Mouse (Mus musculus): ENCODE results near the gene Slc35a1. TPM values are rescaled to one million over a fixed set of nuclear protein-coding genes. Genes with fewer than 3 reads are reported as not detected.
"Not testable (repeated sequence)": the region's sequence is repeated elsewhere in the genome, so short reads cannot be mapped to it uniquely, and the experiment has no call there.

Gene Slc35a1
- total RNA-seq (2014; rRNA removed) (34.0 and 35.9 TPM in 2 replicates), polyA plus RNA-seq (2015; fragmentation: Nextera tagmentation; extraction: Ambion mirVana) (16.0 and 37.9 TPM in 2 replicates)

- Histone ChIP-seq H3K27ac (ENCODE audit: low read depth, low read length) (peak within 1 kb of the TSS; percentile 93), H3K4me3 (ENCODE audit: low read depth, low read length) (peak within 1 kb of the TSS; percentile 91), H3K4me2 (ENCODE audit: low read depth) (peak within 1 kb of the TSS; percentile 48), H3K9me3 (ENCODE audit: low read length) (no peaks in the 10 kb centered on the region), H3K27me3 (ENCODE audit: insufficient read depth, low read length) (no peaks in the 10 kb centered on the region), H3K36me3 (ENCODE audit: insufficient read depth) (0 out of 2 replicates have a peak, but pooled peaks cover 6% of the 10 kb centered on the region), H3K4me1 (ENCODE audit: insufficient read depth) (0 out of 2 replicates have a peak, but pooled peaks cover 5% of the 10 kb centered on the region), H3K9ac (peak within 1 kb of the TSS; percentile 98)
- under 1% methylated on average over 65 of the region's 65 CpGs for WGBS
- TF ChIP-seq CTCF (IDR thresholded peaks at IDR 0.05; ENCODE audit: low read depth) = 0 out of 2 replicates have a peak, but pooled peaks have one; percentile 35
- DNase-seq (peak; percentile 94), ATAC-seq (peak; percentile 99)
Measured at GRCm38 (mm10) chr4:34686874-34687567, at the start of gene Slc35a1. TSS of gene Slc35a1 (minus strand) at chr4:34687438.

- DNase-seq = no peak
- 77% methylated on average over 3 of the region's 3 CpGs for WGBS
- H3K4me2 ChIP-seq (ENCODE audit: low read depth) = no peak overlapping the region
Measured at GRCm38 (mm10) chr4:34734461-34734860, 47.2 kb upstream of the Slc35a1 start.

GRCm38 (mm10) chr4:34733415-34733814, 46.2 kb upstream of the Slc35a1 start:
- not testable (repeated sequence) for H3K9me3 ChIP-seq (ENCODE audit: low read length); H3K4me3 ChIP-seq (ENCODE audit: low read depth, low read length); H3K36me3 ChIP-seq (ENCODE audit: insufficient read depth); H3K27ac ChIP-seq (ENCODE audit: low read depth, low read length); H3K9ac ChIP-seq; H3K27me3 ChIP-seq (ENCODE audit: insufficient read depth, low read length); ATAC-seq; DNase-seq; H3K4me2 ChIP-seq (ENCODE audit: low read depth); H3K4me1 ChIP-seq (ENCODE audit: insufficient read depth)
- peak; percentile 19; the same call in 1 of the 2 replicates for TF ChIP-seq CTCF (IDR thresholded peaks at IDR 0.05; ENCODE audit: low read depth)
- WGBS = 31% methylated on average over 2 of the region's 2 CpGs

More at GRCm38 (mm10) chr4:34734461-34734860, 47.2 kb upstream of the Slc35a1 start:
- no peaks in the 10 kb centered on the region for H3K9me3 ChIP-seq (ENCODE audit: low read length)
- no peaks in the 10 kb centered on the region for H3K4me1 ChIP-seq (ENCODE audit: insufficient read depth)
- no peak for TF ChIP-seq CTCF (IDR thresholded peaks at IDR 0.05; ENCODE audit: low read depth)
- H3K27me3 ChIP-seq (ENCODE audit: insufficient read depth, low read length) = no peaks in the 10 kb centered on the region
- no peak overlapping the region for H3K9ac ChIP-seq
- H3K36me3 ChIP-seq (ENCODE audit: insufficient read depth) = no peaks in the 10 kb centered on the region
- no peak overlapping the region for H3K4me3 ChIP-seq (ENCODE audit: low read depth, low read length)
- H3K27ac ChIP-seq (ENCODE audit: low read depth, low read length) = no peak overlapping the region
- no peak for ATAC-seq

DNA sequence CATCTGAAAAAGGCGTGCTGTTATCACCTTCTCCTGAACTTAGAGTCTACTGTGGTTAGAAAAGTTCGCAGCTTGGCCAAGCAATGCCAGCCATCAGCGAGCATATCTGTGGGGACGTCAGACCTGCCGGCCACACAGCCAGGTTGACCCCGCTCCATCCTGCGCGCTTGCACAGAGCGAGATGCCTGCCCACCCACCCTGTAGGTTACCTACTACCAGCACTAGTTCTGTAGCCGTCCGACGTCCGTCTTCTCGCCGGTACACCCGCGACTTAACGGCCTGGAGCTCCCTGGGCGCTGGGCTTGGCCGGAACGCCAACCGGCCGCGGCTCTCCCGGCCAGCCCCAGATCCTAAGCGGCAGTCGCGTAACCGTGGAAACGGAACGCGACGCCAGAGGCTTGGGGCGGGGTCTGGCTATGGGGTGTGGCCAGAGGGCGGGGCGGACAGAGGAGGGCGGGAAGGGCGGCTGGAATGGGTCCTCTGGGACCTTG, 42.7 kb upstream of the Slc35a1 start, which contains the start of gene Cfap206:
Gene Cfap206, minus strand, starts transcription at position 356 of the 491 bp plus-strand sequence.
- ATAC-seq (peak; percentile 94), DNase-seq (peak; percentile 63)
- Histone ChIP-seq H3K9me3 (ENCODE audit: low read length) (no peaks in the 10 kb centered on the region), H3K4me1 (ENCODE audit: insufficient read depth) (no peaks in the 10 kb centered on the region), H3K36me3 (ENCODE audit: insufficient read depth) (no peaks in the 10 kb centered on the region), H3K27me3 (ENCODE audit: insufficient read depth, low read length) (no peaks in the 10 kb centered on the region), H3K4me2 (ENCODE audit: low read depth) (peak within 1 kb of the TSS; percentile 92), H3K4me3 (ENCODE audit: low read depth, low read length) (peak within 1 kb of the TSS; percentile 42), H3K27ac (ENCODE audit: low read depth, low read length) (no peak within 1 kb of the TSS), H3K9ac (peak within 1 kb of the TSS; percentile 45; the same call in 1 of the 2 replicates)
- TF ChIP-seq CTCF (IDR thresholded peaks at IDR 0.05; ENCODE audit: low read depth) = no peak
- under 1% methylated on average over 38 of the region's 38 CpGs for WGBS

- ATAC-seq = not testable (repeated sequence)
- 96% methylated on average over 3 of the region's 3 CpGs for WGBS
Measured at GRCm38 (mm10) chr4:34725710-34726109, 38.5 kb upstream of the Slc35a1 start.

DNA sequence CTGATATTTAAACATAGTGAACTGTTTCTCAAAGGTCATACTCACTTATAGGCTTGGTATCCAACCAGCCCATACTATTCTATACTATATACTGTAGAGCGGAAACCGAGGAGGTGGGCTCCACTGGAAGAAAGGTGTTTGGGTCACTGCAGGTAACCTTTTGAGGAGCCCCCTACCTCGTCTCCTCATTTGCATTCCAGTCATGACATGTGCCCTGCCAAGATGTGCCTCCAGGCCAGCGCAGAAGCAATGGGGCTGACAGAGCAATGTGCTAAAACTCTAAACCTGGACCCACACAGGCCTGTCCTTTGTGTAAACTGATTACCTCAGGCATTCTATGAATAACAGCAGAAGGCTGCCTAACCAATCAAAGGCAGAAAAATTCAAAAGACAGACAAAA, 37.1 kb upstream of the Slc35a1 start:
- Histone ChIP-seq H3K27me3 (ENCODE audit: insufficient read depth, low read length) (no peaks in the 10 kb centered on the region), H3K36me3 (ENCODE audit: insufficient read depth) (no peaks in the 10 kb centered on the region), H3K9me3 (ENCODE audit: low read length) (no peaks in the 10 kb centered on the region), H3K27ac (ENCODE audit: low read depth, low read length) (no peak overlapping the region), H3K4me3 (ENCODE audit: low read depth, low read length) (no peak overlapping the region), H3K9ac (no peak overlapping the region), H3K4me2 (ENCODE audit: low read depth) (no peak overlapping the region), H3K4me1 (ENCODE audit: insufficient read depth) (no peaks in the 10 kb centered on the region)
- 66% methylated on average over 4 of the region's 4 CpGs for WGBS
- DNase-seq (no peak), ATAC-seq (no peak)
- TF ChIP-seq CTCF (IDR thresholded peaks at IDR 0.05; ENCODE audit: low read depth) = no peak

More at GRCm38 (mm10) chr4:34725710-34726109, 38.5 kb upstream of the Slc35a1 start:
- not testable (repeated sequence) for H3K9me3 ChIP-seq (ENCODE audit: low read length); DNase-seq; H3K4me1 ChIP-seq (ENCODE audit: insufficient read depth); H3K27ac ChIP-seq (ENCODE audit: low read depth, low read length); H3K4me3 ChIP-seq (ENCODE audit: low read depth, low read length); H3K36me3 ChIP-seq (ENCODE audit: insufficient read depth); H3K4me2 ChIP-seq (ENCODE audit: low read depth); H3K27me3 ChIP-seq (ENCODE audit: insufficient read depth, low read length); H3K9ac ChIP-seq

DNA sequence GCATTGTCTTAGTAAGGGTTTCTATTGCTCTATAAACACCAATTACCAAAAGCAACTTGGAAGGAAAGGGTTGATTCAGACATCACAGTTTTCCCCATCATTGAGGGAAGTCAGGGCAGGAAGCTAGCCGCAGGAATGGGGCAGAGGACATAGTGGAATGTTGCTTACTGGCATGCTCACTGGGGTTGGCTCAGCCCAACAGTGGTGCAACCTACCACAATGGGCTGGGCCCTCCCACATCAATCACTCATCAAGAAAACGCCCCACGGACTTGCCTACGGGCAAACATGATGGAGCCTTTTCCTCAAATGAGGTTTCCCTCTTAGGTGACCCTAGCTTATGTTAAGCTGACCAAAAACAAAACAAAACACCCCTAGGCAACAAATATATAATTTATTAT, 35.9 kb upstream of the Slc35a1 start:
- TF ChIP-seq CTCF (IDR thresholded peaks at IDR 0.05; ENCODE audit: low read depth) = no peak
- H3K9ac ChIP-seq = no peak overlapping the region
- no peaks in the 10 kb centered on the region for H3K4me1 ChIP-seq (ENCODE audit: insufficient read depth)
- H3K27me3 ChIP-seq (ENCODE audit: insufficient read depth, low read length) = no peaks in the 10 kb centered on the region
- no peak overlapping the region for H3K4me2 ChIP-seq (ENCODE audit: low read depth)
- no peak for ATAC-seq
- no peaks in the 10 kb centered on the region for H3K36me3 ChIP-seq (ENCODE audit: insufficient read depth)
- 77% methylated on average over 4 of the region's 4 CpGs for WGBS
- DNase-seq = no peak
- no peak overlapping the region for H3K27ac ChIP-seq (ENCODE audit: low read depth, low read length)
- H3K9me3 ChIP-seq (ENCODE audit: low read length) = no peaks in the 10 kb centered on the region
- no peak overlapping the region for H3K4me3 ChIP-seq (ENCODE audit: low read depth, low read length)

Measured in forebrain, postnatal 0 days (tissue).